Mouse (Mus musculus) 416B (cell line): ENCODE measurements around the gene Gm17359.

Experiments
- DNase-seq: peaks from one replicate; pipeline ENCODE4 v3.0.0; 2011; ENCODE audit warnings: low read depth

The Gm17359 gene

GRCm38 (mm10) chr3:79415929-79416328 lies 79.5 kb downstream of the Gm17359 start:
- no peak for DNase-seq

- DNase-seq: no peak
These were observed 80.7 kb downstream of the Gm17359 start for GRCm38 (mm10) chr3:79416944-79417680.

GRCm38 (mm10) chr3:79418921-79419320 lies 82.5 kb downstream of the Gm17359 start:
- DNase-seq: no peak

GRCm38 (mm10) chr3:79425441-79425840 lies 89.0 kb downstream of the Gm17359 start:
- DNase-seq: no peak

GRCm38 (mm10) chr3:79433593-79433992 lies 97.1 kb downstream of the Gm17359 start:
- DNase-seq: peak; percentile 68

- DNase-seq: no peak
These were observed 98.0 kb downstream of the Gm17359 start for GRCm38 (mm10) chr3:79434436-79434835.

GRCm38 (mm10) chr3:79434985-79435384 lies 98.5 kb downstream of the Gm17359 start:
- no peak for DNase-seq

GRCm38 (mm10) chr3:79436186-79436585 lies 99.7 kb downstream of the Gm17359 start:
- DNase-seq: no peak

GRCm38 (mm10) chr3:79438276-79438675 lies 101.8 kb downstream of the Gm17359 start:
- peak; percentile 59 for DNase-seq

GRCm38 (mm10) chr3:79440976-79441491 lies 104.6 kb downstream of the Gm17359 start:
- DNase-seq: no peak

- peak; percentile 36 for DNase-seq
These were observed 107.4 kb downstream of the Gm17359 start for GRCm38 (mm10) chr3:79443850-79444249.

GRCm38 (mm10) chr3:79445041-79445440 lies 108.6 kb downstream of the Gm17359 start:
- peak; percentile 86 for DNase-seq

- DNase-seq: no peak
These were observed 109.7 kb downstream of the Gm17359 start for GRCm38 (mm10) chr3:79446124-79446523.

GRCm38 (mm10) chr3:79446648-79447047 lies 110.2 kb downstream of the Gm17359 start:
- DNase-seq: peak; percentile 41

- no peak for DNase-seq
These were observed 112.0 kb downstream of the Gm17359 start for GRCm38 (mm10) chr3:79448421-79448820.

- DNase-seq: no peak
These were observed 112.9 kb downstream of the Gm17359 start for GRCm38 (mm10) chr3:79449361-79449760.

GRCm38 (mm10) chr3:79452696-79453263 lies 116.3 kb downstream of the Gm17359 start:
- DNase-seq: no peak

- no peak for DNase-seq
These were observed 119.3 kb downstream of the Gm17359 start for GRCm38 (mm10) chr3:79455761-79456160.

GRCm38 (mm10) chr3:79458651-79459275 lies 122.3 kb downstream of the Gm17359 start:
- no peak for DNase-seq

- DNase-seq: no peak
These were observed 133.0 kb downstream of the Gm17359 start for GRCm38 (mm10) chr3:79469440-79469839.

- DNase-seq: peak; percentile 19
These were observed 135.9 kb downstream of the Gm17359 start for GRCm38 (mm10) chr3:79472362-79472761.

GRCm38 (mm10) chr3:79474911-79475310 lies 138.4 kb downstream of the Gm17359 start:
- DNase-seq: no peak

GRCm38 (mm10) chr3:79475980-79476379 lies 139.5 kb downstream of the Gm17359 start:
- DNase-seq: no peak
